23 mouse cellular contexts compared by ENCODE assay signal in the genomic region with DNA sequence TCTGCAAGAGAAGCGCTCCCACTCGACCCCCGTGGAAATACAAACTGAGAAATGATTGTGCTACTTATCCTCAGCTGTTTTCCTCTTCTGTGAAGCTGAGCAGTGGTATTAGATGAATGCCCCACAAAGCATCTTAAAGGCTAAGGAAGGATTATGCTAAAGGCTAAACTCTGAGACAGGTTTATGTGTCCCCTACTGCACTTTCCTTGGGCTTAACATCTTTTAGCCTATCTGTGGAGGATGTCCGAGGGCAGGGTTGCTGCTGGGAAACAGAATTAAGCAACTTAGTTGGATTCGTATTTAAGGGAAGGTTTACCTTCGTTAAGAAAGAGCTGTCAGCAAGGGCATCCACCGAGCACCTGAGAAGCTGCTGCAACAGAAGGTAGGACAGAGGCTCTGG. TPM values are rescaled to one million over a fixed set of nuclear protein-coding genes. Genes with fewer than 3 reads are reported as not detected.
"Had no signal": no experiment of that assay in that cellular context is flagged by ENCODE, and none has a peak within 500 bp of the region (broad histone marks: within the 10 kb centered on the region; RNA-seq: fewer than 3 reads in every experiment).

Samd7 (plus strand) TSS at position 288 of the 400 bp plus-strand sequence.

- DNase-seq: heart, postnatal 10 days; heart, postnatal 14 days; heart, postnatal 36 days; heart, postnatal 4 days; kidney, adult 11 months; kidney, adult 18-20 months; kidney, adult 2 months; kidney, adult 8-10 months; kidney, adult 9 months; kidney, postnatal 10 days; kidney, postnatal 14 days; kidney, postnatal 25 days; kidney, postnatal 36 days; kidney, postnatal 4 days; layer of hippocampus, adult 9-11 months; layer of hippocampus, postnatal 36 days had no signal

RNA-seq across cellular contexts. Expression of gene Samd7, which starts in this region (rescaled TPM):
- total RNA-seq: heart, postnatal 10 days; heart, postnatal 14 days; heart, postnatal 25 days; heart, postnatal 36 days; heart, postnatal 4 days; hematopoietic stem cell, adult 5-6 weeks; layer of hippocampus, adult 18-20 months; layer of hippocampus, adult 2 months; layer of hippocampus, adult 8-10 months; layer of hippocampus, postnatal 14 days; layer of hippocampus, postnatal 25 days; layer of hippocampus, postnatal 36 days had no signal
